Mouse (Mus musculus) E14TG2a.4 (cell line): ENCODE measurements around the gene Nfkb2.

Experiments
- CTCF ChIP-seq: conservative IDR thresholded peaks from 2 replicates; pipeline ENCODE4 v1.5.1; 2014; ENCODE audit warnings: low read length
- NANOG ChIP-seq: IDR thresholded peaks from 2 replicates; pipeline ENCODE4 v1.6.1; 2014; ENCODE audit warnings: borderline replicate concordance, low read length, mixed read lengths

GRCm38 (mm10) chr19:46284686-46285085 is 19.4 kb upstream of the Nfkb2 start:
- TF ChIP-seq CTCF: no peak
- no peak for TF ChIP-seq NANOG
